Mouse (Mus musculus) lung, adult 2 months (tissue): ENCODE results near the gene Pvalb. TPM values are rescaled to one million over a fixed set of nuclear protein-coding genes. Genes with fewer than 3 reads are reported as not detected.

Experiments used
- DNase-seq: peaks from one replicate; pipeline ENCODE4 v3.0.0; 2022
- H3K4me1 ChIP-seq: fragments of 200-500 bp; 2 replicates; pipeline ENCODE4 v1.6.1; 2011; ENCODE audit warnings: low read length; ENCODE audit not compliant: control insufficient read depth, insufficient read depth
- H3K4me3 ChIP-seq: fragments of 200-500 bp; replicated peaks from 2 replicates; pipeline ENCODE3; 2011; ENCODE audit warnings: low read depth, mild to moderate bottlenecking, control low read depth, low read length; ENCODE audit errors: extremely low read depth
- CTCF ChIP-seq: fragments of 200-500 bp; IDR thresholded peaks from 2 replicates; pipeline ENCODE4 v1.5.1; 2011; ENCODE audit warnings: mild to moderate bottlenecking, low read length, control low read depth; ENCODE audit not compliant: insufficient read depth
- POLR2A ChIP-seq: fragments of 200-500 bp; IDR thresholded peaks from 2 replicates; pipeline ENCODE4 v1.6.1; 2011; ENCODE audit warnings: low read depth, mild to moderate bottlenecking, control low read depth, low read length, borderline replicate concordance; ENCODE audit errors: extremely low read depth
- WGBS: fragments of 180-500 bp; shearing (Covaris S2); methylation state at CpG from one replicate; pipeline ENCODE4 v1.1.7; 2018; 5-methylcytosine and 5-hydroxymethylcytosine counted together
- polyA plus RNA-seq: library from polyadenylated mRNA; depleted of rRNA; stranded (reverse); fragments of >200 nt; gene quantifications from 2 replicates; pipeline ENCODE4 v1.2.3, GENCODE M21; 2012; rRNA removed

Gene Pvalb
- 6.2 TPM in 1 of 2 replicates, not detected in the other for polyA plus RNA-seq

GRCm38 (mm10) chr15:78206312-78206711 is at the start of gene Pvalb:
Pvalb (minus strand) TSS chr15:78206400.
- 82% methylated on average over 7 of the region's 7 CpGs for WGBS
- TF ChIP-seq POLR2A (no peak), CTCF (no peak)
- Histone ChIP-seq H3K4me1 (no peaks in the 10 kb centered on the region), H3K4me3 (no peak within 1 kb of the TSS)
- no peak for DNase-seq

- no peak for DNase-seq
- Histone ChIP-seq H3K4me3 (no peak overlapping the region), H3K4me1 (no peaks in the 10 kb centered on the region)
- TF ChIP-seq CTCF = peak; percentile 11; the same call in 1 of the 2 replicates
- TF ChIP-seq POLR2A = no peak
- 30% methylated on average over 20 of the region's 20 CpGs for WGBS
Observed at GRCm38 (mm10) chr15:78254751-78255150, 48.6 kb upstream of the Pvalb start.

GRCm38 (mm10) chr15:78248410-78248809 is 42.2 kb upstream of the Pvalb start:
- peak; percentile 4 for DNase-seq
- WGBS = 18% methylated on average over 3 of the region's 3 CpGs
- Histone ChIP-seq H3K4me3 (no peak overlapping the region), H3K4me1 (peaks cover 6% of the 10 kb centered on the region; the same call in 1 of the 2 replicates)
- TF ChIP-seq POLR2A (no peak), CTCF (no peak)

DNA sequence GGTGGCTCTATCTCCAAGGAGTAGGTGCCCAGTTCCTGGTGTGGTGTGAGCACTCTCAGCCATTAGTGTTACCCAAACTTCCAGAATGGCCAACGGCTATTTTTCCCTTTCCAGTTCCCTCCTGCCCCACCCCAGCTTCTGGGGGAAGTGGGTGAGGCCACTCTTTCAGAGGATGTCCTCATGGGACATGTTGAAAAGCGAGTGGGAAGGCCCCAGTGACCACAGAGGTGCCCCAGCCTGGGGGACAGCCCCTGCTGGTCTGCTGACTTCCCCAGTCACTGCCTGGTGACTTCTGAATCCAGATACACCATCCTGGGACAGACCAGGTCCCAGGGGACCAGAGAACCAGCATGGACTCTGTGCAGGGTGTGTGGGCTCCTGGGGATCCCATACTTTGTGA is 41.5 kb upstream of the Pvalb start:
- peak; percentile 4 for DNase-seq

GRCm38 (mm10) chr15:78246143-78247116 is 40.2 kb upstream of the Pvalb start:
- 65% methylated on average over 18 of the region's 18 CpGs for WGBS
- no peak for TF ChIP-seq POLR2A
- Histone ChIP-seq H3K4me3 (no peak overlapping the region), H3K4me1 (peaks cover 6% of the 10 kb centered on the region; the same call in 1 of the 2 replicates)
- DNase-seq = no peak

More for the DNA sequence above, 41.5 kb upstream of the Pvalb start:
- 52% methylated on average over 2 of the region's 2 CpGs for WGBS
- TF ChIP-seq POLR2A = no peak
- no peak for TF ChIP-seq CTCF
- no peak overlapping the region for H3K4me3 ChIP-seq
- H3K4me1 ChIP-seq = peaks cover 6% of the 10 kb centered on the region; the same call in 1 of the 2 replicates

- H3K4me3 ChIP-seq = peak within 1 kb of the TSS; percentile 13
- 59% methylated on average over 7 of the region's 7 CpGs for WGBS
- peak; percentile 13 for DNase-seq
- TF ChIP-seq CTCF (no peak), POLR2A (no peak)
- peaks cover 6% of the 10 kb centered on the region; the same call in 1 of the 2 replicates for H3K4me1 ChIP-seq
Observed at GRCm38 (mm10) chr15:78244695-78245492, 38.7 kb upstream of the Pvalb start, which contains the start of gene Ncf4. Ncf4 (plus strand) TSS chr15:78244801.

DNA sequence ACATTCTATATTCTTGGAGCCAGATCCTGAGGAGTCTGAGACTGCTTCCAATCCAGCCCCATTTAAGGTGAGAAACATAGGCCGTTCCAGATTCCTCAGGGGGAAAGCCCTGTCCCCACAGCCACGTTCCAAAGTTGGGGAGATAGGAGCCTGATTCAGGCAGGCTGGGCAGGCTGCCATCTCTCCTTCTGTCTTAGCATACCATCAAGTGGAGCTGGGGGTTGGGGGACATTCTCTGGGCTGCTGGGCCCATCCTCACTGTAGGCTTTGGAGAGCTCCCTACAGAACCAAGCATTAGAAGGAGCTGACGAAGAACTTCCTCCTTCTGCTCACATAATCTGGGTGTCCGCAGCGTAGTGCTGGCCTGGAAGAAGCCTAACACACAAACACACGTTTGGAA is 37.6 kb upstream of the Pvalb start:
- DNase-seq = no peak
- Histone ChIP-seq H3K4me3 (no peak overlapping the region), H3K4me1 (peaks cover 6% of the 10 kb centered on the region; the same call in 1 of the 2 replicates)
- TF ChIP-seq POLR2A (no peak), CTCF (no peak)
- 51% methylated on average over 6 of the region's 6 CpGs for WGBS

- no peak overlapping the region for H3K4me3 ChIP-seq
- WGBS = 76% methylated on average over 8 of the region's 8 CpGs
- TF ChIP-seq POLR2A (no peak), CTCF (no peak)
- H3K4me1 ChIP-seq = 0 out of 2 replicates have a peak, but pooled peaks cover 2% of the 10 kb centered on the region
- DNase-seq = no peak
Observed at GRCm38 (mm10) chr15:78243061-78243460, 36.9 kb upstream of the Pvalb start.

- no peak for TF ChIP-seq CTCF
- TF ChIP-seq POLR2A = no peak
- Histone ChIP-seq H3K4me1 (no peaks in the 10 kb centered on the region), H3K4me3 (no peak overlapping the region)
- 46% methylated on average over 11 of the region's 11 CpGs for WGBS
- DNase-seq = no peak
Observed at GRCm38 (mm10) chr15:78241335-78241734, 35.1 kb upstream of the Pvalb start.

GRCm38 (mm10) chr15:78239956-78240617 is 33.9 kb upstream of the Pvalb start:
- no peak for DNase-seq
- TF ChIP-seq CTCF = no peak
- no peak for TF ChIP-seq POLR2A
- Histone ChIP-seq H3K4me3 (no peak overlapping the region), H3K4me1 (no peaks in the 10 kb centered on the region)
- WGBS = 55% methylated on average over 14 of the region's 14 CpGs
